10 mouse cellular contexts compared by ENCODE assay signal in genomic region chr9:61251606-61252005, GRCm38 (mm10).
DNase-seq lines count a peak whose midpoint lies in the region; ATAC-seq and TF ChIP-seq lines count a peak whose summit lies in the region.
"Had no signal": no experiment of that assay in that cellular context is flagged by ENCODE, and none has a peak within 500 bp of the region (broad histone marks: within the 10 kb centered on the region; RNA-seq: fewer than 3 reads in every experiment).

No protein-coding gene starts in this region.

- no peaks in the 10 kb centered on the region for H3K9me3 ChIP-seq in liver, embryonic 14.5 days (ENCODE audit: control insufficient read depth, low read length)
- H3K9me3 ChIP-seq in forebrain, embryonic 15.5 days = no peaks in the 10 kb centered on the region
- H3K9me3 ChIP-seq: embryonic facial prominence, embryonic 15.5 days had no signal

- no peak overlapping the region for H3K27ac ChIP-seq in kidney, adult 2 months (ENCODE audit: insufficient read depth, low read depth, low read length)
- H3K27ac ChIP-seq in liver, embryonic 14.5 days = no peak overlapping the region
- no peak overlapping the region for H3K27ac ChIP-seq in forebrain, embryonic 15.5 days (replicated peaks)
- H3K27ac ChIP-seq: embryonic facial prominence, embryonic 15.5 days had no signal

- DNase-seq in kidney, adult 2 months = peak; percentile 23
- DNase-seq in kidney, adult 8-10 months = no peak
- DNase-seq in c-Kit-positive CD71-negative TER-119-negative erythroid progenitor cells, embryonic 14.5 days (ENCODE audit: low read depth) = peak; percentile 55
- peak in 2 of 3 experiments; percentile 7 to 22 for DNase-seq in liver, embryonic 14.5 days (ENCODE audit: low read depth in 3 of 3, low spot score in 3 of 3)
- peak; percentile 17 to 24 for DNase-seq in spleen, postnatal 14 days (ENCODE audit: low spot score in 2 of 2)
- no peak for DNase-seq in testis, postnatal 10 days (ENCODE audit: low spot score)
- DNase-seq in urinary bladder, postnatal 10 days (ENCODE audit: low spot score) = no peak
- DNase-seq: kidney, postnatal 25 days had no signal

- TF ChIP-seq POLR2A in kidney, adult 2 months (IDR thresholded peaks at IDR 0.05; ENCODE audit: low read depth, low read length) = no peak

- H3K27me3 ChIP-seq in kidney, adult 2 months (replicated peaks; ENCODE audit: control insufficient read depth, insufficient read depth, low read length) = no peaks in the 10 kb centered on the region
- no peaks in the 10 kb centered on the region for H3K27me3 ChIP-seq in liver, embryonic 14.5 days (ENCODE audit: control insufficient read depth, insufficient read depth, low read length)
- no peaks in the 10 kb centered on the region for H3K27me3 ChIP-seq in forebrain, embryonic 15.5 days

- 69% methylated on average over 6 of the region's 6 CpGs for WGBS in kidney, adult 2 months
- 11% methylated on average over 6 of the region's 6 CpGs for WGBS in liver, embryonic 14.5 days (ENCODE audit: insufficient replicate concordance)
- WGBS in forebrain, embryonic 15.5 days = 58% methylated on average over 6 of the region's 6 CpGs

- H3K36me3 ChIP-seq in kidney, adult 2 months (ENCODE audit: control insufficient read depth, insufficient read depth, low read length) = no peaks in the 10 kb centered on the region
- H3K36me3 ChIP-seq in liver, embryonic 14.5 days (replicated peaks; ENCODE audit: control insufficient read depth, insufficient read depth, low read depth) = no peaks in the 10 kb centered on the region
- no peaks in the 10 kb centered on the region for H3K36me3 ChIP-seq in forebrain, embryonic 15.5 days
- H3K36me3 ChIP-seq: embryonic facial prominence, embryonic 15.5 days had no signal

- no peak for ATAC-seq in liver, embryonic 14.5 days (ENCODE audit: insufficient read depth)
- no peak for ATAC-seq in forebrain, embryonic 15.5 days (replicated peaks)

- no peak overlapping the region for H3K9ac ChIP-seq in liver, embryonic 14.5 days (replicated peaks)
- no peak overlapping the region for H3K9ac ChIP-seq in forebrain, embryonic 15.5 days (replicated peaks)
- H3K9ac ChIP-seq: embryonic facial prominence, embryonic 15.5 days had no signal

- no peak for TF ChIP-seq EP300 in liver, embryonic 14.5 days (IDR thresholded peaks at IDR 0.05; ENCODE audit: low read depth)

- no peak overlapping the region for H3K4me2 ChIP-seq in liver, embryonic 14.5 days (ENCODE audit: low read depth)
- H3K4me2 ChIP-seq in forebrain, embryonic 15.5 days (replicated peaks) = no peak overlapping the region
- H3K4me2 ChIP-seq: embryonic facial prominence, embryonic 15.5 days had no signal

- H3K4me1 ChIP-seq in kidney, adult 2 months (ENCODE audit: control insufficient read depth, insufficient read depth, low read length) = no peaks in the 10 kb centered on the region
- H3K4me1 ChIP-seq in liver, embryonic 14.5 days (replicated peaks; ENCODE audit: control insufficient read depth in 2 of 2, insufficient read depth in 2 of 2, low read length in 1 of 2) = 0 out of 4 replicates have a peak, but pooled peaks cover 0 to 2% of the 10 kb centered on the region in 2 experiments
- no peaks in the 10 kb centered on the region for H3K4me1 ChIP-seq in forebrain, embryonic 15.5 days

- TF ChIP-seq CTCF in kidney, adult 2 months (conservative IDR thresholded peaks at IDR 0.05; ENCODE audit: insufficient read depth, insufficient read length, low read depth, low read length) = no peak
- TF ChIP-seq CTCF in liver, embryonic 14.5 days (IDR thresholded peaks at IDR 0.05; ENCODE audit: low read depth) = no peak

- no peak overlapping the region for H3K4me3 ChIP-seq in kidney, adult 2 months (ENCODE audit: insufficient read depth, low read depth, low read length)
- H3K4me3 ChIP-seq in liver, embryonic 14.5 days (ENCODE audit: insufficient read depth in 1 of 2, low read depth in 2 of 2, low read length in 2 of 2) = no peak overlapping the region
- H3K4me3 ChIP-seq in forebrain, embryonic 15.5 days = no peak overlapping the region
- H3K4me3 ChIP-seq: embryonic facial prominence, embryonic 15.5 days had no signal

Comparison
In these comparisons a context has a peak if more than half of its experiments do, and no peak if none do; other contexts are left out.
1. DNase-seq: peak in kidney, adult 2 months (single experiment), c-Kit-positive CD71-negative TER-119-negative erythroid progenitor cells, embryonic 14.5 days (single experiment), liver, embryonic 14.5 days (2 of 3) and spleen, postnatal 14 days (2 of 2); none in kidney, adult 8-10 months (0 of 2), testis, postnatal 10 days (single experiment) and urinary bladder, postnatal 10 days (single experiment).